Mouse (Mus musculus): ENCODE results near the gene Cbx3. TPM values are rescaled to one million over a fixed set of nuclear protein-coding genes. Genes with fewer than 3 reads are reported as not detected.
A peak's percentile ranks its signal among the peaks of the same experiment; 100 is the strongest.

Cbx3 gene
- polyA plus RNA-seq, 1 experiment from 2014 or later: 340 TPM

DNA sequence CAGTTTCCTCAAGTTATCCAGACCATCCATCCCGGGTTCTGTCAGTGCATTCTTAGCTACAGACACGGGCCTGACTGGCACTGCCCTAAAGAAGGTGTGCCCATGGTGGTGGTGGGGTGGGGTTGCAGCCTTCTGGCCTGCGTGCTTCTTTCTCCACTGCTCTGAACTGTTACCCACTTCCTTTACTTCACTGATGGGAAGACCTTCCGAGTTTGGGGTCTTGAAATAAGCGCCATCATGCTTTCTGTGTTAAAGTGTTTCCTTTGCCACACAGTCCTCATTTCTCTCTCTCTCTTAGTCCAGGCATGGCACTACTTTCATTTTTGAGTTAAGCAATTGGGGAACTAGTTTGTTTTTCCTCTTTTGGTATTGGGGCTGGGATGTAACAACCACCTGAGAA is 54.8 kb downstream of the Cbx3 start:
- Histone ChIP-seq H3K4me2 (ENCODE audit: low read length) (peak overlapping the region; percentile 84), H3K9ac (ENCODE audit: low read length) (peak overlapping the region; percentile 85), H3K4me1 (ENCODE audit: control insufficient read depth in 2 of 2, insufficient read depth in 2 of 2, low read length in 2 of 2) (peaks cover 0 to 10% of the 10 kb centered on the region in 2 experiments; a peak in 2 of 4 replicates), H3K27ac (replicated peaks in 1 of 2; ENCODE audit: control insufficient read depth in 1 of 2, insufficient read depth in 1 of 2, low read depth in 2 of 2, low read length in 2 of 2) (peak overlapping the region in 1 of 2 experiments; percentile 59; a peak in 2 of 4 replicates), H3K27me3 (ENCODE audit: control insufficient read depth, insufficient read depth, low read length) (no peaks in the 10 kb centered on the region), H3K36me3 (ENCODE audit: control insufficient read depth, insufficient read depth, low read length) (no peaks in the 10 kb centered on the region), H3K9me3 (ENCODE audit: control insufficient read depth, low read length) (no peaks in the 10 kb centered on the region), H3K4me3 (ENCODE audit: control insufficient read depth in 1 of 2, insufficient read depth in 1 of 2, low read depth in 1 of 2, low read length in 2 of 2) (peak overlapping the region; percentile 81 to 93)
- WGBS: 29% methylated on average over 5 of the region's 5 CpGs
- ATAC-seq (ENCODE audit: insufficient number of reproducible peaks, insufficient read depth, low FRiP score, low read depth): no peak

- no peak for ATAC-seq (ENCODE audit: insufficient number of reproducible peaks, insufficient read depth, low FRiP score, low read depth)
- Histone ChIP-seq H3K4me1 (ENCODE audit: control insufficient read depth in 2 of 2, insufficient read depth in 2 of 2, low read length in 2 of 2) (peaks cover 0 to 16% of the 10 kb centered on the region in 2 experiments; a peak in 2 of 4 replicates), H3K27ac (replicated peaks in 1 of 2; ENCODE audit: control insufficient read depth in 1 of 2, insufficient read depth in 1 of 2, low read depth in 2 of 2, low read length in 2 of 2) (no peak overlapping the region), H3K9ac (ENCODE audit: low read length) (no peak overlapping the region), H3K9me3 (ENCODE audit: control insufficient read depth, low read length) (no peaks in the 10 kb centered on the region), H3K4me2 (ENCODE audit: low read length) (no peak overlapping the region), H3K27me3 (ENCODE audit: control insufficient read depth, insufficient read depth, low read length) (no peaks in the 10 kb centered on the region), H3K36me3 (ENCODE audit: control insufficient read depth, insufficient read depth, low read length) (no peaks in the 10 kb centered on the region), H3K4me3 (ENCODE audit: control insufficient read depth in 1 of 2, insufficient read depth in 1 of 2, low read depth in 1 of 2, low read length in 2 of 2) (no peak overlapping the region)
- 81% methylated on average over 7 of the region's 7 CpGs for WGBS
Observed at GRCm38 (mm10) chr6:51529457-51529856, 59.3 kb downstream of the Cbx3 start.

Other genes with a start within 250 kb of the Cbx3 start
- gene Nfe2l3, start 37.7 kb upstream of the Cbx3 start, polyA plus RNA-seq (2014; fragmentation: Nextera tagmentation; extraction: Ambion mirVana): 4.1 and 4.3 TPM in 2 replicates
- 638 and 739 TPM in 2 replicates for gene Hnrnpa2b1, start 466 bp upstream of the Cbx3 start, polyA plus RNA-seq (2014; fragmentation: Nextera tagmentation; extraction: Ambion mirVana)
- 18.1 and 19.7 TPM in 2 replicates for gene Snx10, start 53.5 kb downstream of the Cbx3 start, polyA plus RNA-seq (2014; fragmentation: Nextera tagmentation; extraction: Ambion mirVana)

Measured in heart, embryonic 14.5 days (tissue).